Mouse (Mus musculus): Measurements from ENCODE around the gene Nbeal2.
A peak's percentile ranks its signal among the peaks of the same experiment; 100 is the strongest.

Gene Nbeal2

GRCm38 (mm10) chr9:110645219-110645618 is 8.7 kb downstream of the Nbeal2 start:
- DNase-seq = no peak

GRCm38 (mm10) chr9:110644295-110644694 is 9.7 kb downstream of the Nbeal2 start:
- no peak for DNase-seq

GRCm38 (mm10) chr9:110643787-110644186 is 10.2 kb downstream of the Nbeal2 start:
- DNase-seq = no peak

DNA sequence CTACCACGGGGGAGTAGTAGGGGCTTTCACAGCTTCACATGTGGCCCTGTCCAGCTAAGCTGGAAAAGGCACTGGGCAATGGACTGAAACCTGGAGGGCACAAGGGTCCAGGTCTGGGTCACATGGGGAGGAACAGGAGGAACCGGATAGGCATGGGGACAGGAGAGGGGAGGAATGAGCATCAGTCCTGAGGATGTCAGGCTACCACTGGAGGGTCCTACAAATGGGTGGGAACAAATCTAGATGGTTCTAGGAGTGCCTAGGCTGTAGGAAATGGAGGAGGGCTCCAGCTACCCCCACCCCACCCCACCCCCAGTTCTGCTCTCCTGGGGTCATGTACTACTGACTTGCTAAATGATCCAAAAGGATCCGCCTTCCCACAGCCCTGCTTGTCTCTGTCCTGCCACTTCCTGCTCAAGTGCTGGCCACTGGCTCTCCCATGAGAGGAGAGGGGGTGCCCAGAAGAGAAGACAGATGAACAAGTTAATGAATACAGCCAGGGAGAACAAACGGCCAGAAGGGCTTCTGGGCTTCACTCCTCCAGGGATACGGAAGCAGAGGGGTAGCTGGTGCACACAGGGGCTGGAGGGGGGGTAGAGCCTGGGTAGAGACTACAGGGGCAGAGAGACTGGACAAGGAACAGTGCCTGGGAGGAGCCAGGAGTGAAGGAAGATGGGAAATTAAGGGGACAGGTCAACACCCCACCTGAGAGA is 11.0 kb downstream of the Nbeal2 start:
- no peak for DNase-seq

DNA sequence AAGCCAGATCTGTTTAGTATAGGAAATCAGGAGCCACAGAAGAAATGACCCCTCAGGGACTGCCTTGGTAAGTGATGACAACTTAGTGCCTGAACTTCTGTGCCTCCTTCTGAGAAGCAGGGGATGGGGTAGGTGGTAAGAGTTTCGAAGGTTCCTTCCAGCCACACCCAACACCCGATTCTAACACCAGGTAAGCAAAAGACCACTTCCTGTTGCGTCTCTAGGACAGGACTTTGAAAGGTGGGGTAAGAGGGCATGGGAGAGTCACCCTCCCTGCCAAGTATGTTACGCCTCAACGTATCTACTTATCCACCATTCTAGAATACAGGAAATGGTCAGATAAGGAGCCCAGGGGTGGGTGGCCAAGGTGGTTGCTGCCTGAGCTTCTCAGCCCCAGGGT is 13.0 kb downstream of the Nbeal2 start:
- no peak for DNase-seq

DNA sequence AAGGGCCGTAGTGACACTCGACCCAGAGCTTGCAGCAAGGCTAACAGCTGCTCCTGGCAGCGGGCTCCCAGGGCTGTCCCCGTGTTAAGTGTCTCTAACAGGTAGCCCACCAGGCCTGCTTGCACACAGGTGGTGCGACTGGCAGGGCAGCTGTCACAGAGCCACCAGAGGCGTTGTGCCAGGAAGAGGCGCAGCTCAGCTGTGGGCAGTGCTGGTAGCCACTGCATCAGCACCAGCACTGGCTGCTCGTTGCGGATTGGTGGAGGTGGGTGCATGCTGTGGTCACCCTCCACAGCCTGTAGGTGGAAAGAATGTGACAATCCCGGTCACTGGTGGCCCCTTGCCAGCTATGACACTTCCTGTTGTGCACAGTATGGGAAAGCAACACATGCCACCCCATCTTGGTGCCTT is 15.3 kb downstream of the Nbeal2 start:
- DNase-seq = peak; percentile 62 to 67

DNA sequence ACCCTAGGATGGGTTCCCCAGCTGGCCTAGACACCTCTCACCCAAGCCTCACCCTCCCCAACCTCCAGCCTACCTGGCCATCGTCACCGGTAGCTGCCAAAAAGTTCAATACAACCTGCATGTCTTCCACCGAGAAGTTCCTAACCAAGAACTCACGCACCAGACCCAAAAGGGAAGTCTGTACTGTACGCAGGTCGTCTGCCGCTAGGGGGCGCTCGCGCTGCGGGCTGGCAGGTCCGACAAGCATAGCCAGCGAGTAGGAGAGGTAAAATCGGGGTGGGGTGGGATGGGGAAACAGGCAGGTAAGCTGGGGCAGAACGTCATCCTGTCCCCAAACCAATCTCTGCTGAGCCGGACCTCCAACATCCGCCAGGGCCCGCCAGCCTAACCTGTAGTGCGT is 18.7 kb downstream of the Nbeal2 start:
- peak; percentile 90 to 97 for DNase-seq

GRCm38 (mm10) chr9:110633882-110634281 is 20.1 kb downstream of the Nbeal2 start:
- DNase-seq = no peak

GRCm38 (mm10) chr9:110632671-110633070 is 21.3 kb downstream of the Nbeal2 start:
- no peak for DNase-seq

- peak in 1 of 2 experiments; percentile 44 for DNase-seq
Observed at GRCm38 (mm10) chr9:110631651-110632275, 22.2 kb downstream of the Nbeal2 start.

DNA sequence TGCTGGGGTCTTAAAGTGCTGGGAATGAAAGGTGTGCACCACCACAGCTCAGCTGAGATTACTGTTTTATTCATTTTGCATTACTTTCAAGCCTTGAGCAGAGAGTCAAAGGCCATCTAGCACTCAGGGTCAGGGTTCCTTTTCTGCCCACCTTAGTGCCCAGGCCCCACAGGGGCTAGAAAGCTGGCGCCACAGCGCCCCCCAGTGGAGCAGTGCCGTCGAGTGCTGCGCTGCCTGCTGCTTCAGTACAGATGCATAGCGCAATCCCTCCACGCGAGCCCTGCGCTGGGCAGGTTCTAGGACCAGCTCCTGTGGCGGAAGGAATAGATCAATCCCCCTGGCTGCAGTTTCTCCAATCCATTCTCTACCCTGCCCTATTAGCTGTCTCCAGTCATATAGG is 22.8 kb downstream of the Nbeal2 start:
- DNase-seq = peak; percentile 63 to 80

DNA sequence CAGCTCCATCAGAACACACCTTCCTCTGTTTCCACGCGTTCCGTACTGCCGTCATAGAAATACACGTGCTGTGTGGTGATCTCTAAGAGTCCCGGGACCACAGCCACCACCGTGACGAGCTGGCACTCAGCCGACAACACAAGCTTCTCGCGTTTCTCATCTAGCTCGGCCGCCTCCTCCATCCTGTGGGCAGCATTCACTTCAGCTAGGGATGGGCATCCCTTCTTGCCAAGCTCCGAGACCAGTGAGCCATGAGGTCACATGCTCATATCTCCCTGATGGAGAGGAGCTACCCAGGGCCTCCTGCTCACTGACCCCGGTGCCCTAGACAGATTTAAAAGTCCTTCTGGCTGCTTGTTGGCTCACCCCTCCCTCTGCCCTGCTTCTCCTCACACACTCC is 23.8 kb downstream of the Nbeal2 start:
- DNase-seq = peak in 1 of 2 experiments; percentile 41

DNA sequence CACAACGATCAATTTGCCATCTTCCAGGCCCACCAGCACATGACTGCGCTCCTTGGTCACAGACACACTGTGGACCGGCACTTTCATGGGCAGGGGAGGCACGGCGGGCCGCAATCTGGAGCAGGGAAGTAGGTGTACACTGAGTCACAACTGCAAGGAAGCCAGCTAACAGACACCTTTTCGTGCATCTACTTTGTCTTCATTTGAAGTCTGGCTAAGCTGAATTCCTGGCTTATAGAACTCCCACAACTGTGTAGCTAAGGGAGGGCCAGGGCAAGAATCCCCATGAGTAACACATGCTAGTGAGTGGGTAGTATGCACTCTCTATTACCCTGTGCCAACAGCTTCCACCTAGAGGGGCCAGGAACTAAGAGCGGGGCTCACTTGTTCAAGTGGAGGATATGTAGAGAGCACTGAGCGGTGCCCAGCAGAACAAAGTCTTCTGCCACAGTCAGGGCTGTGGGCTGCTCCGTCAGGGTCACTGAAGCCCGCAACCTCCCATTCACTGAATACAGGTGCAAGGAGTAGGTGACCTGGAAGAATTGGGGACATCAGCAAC is 28.5 kb downstream of the Nbeal2 start:
- no peak for DNase-seq

GRCm38 (mm10) chr9:110624361-110625166 is 29.4 kb downstream of the Nbeal2 start, which contains the start of gene Nradd:
Gene Nradd, minus strand, starts transcription at chr9:110624452.
- peak; percentile 91 to 95 for DNase-seq

- no peak for DNase-seq
Observed at GRCm38 (mm10) chr9:110623416-110624195, 30.4 kb downstream of the Nbeal2 start.

- DNase-seq = no peak
Observed at GRCm38 (mm10) chr9:110622621-110623219, 31.2 kb downstream of the Nbeal2 start.

GRCm38 (mm10) chr9:110620685-110621084 is 33.3 kb downstream of the Nbeal2 start:
- no peak for DNase-seq

DNA sequence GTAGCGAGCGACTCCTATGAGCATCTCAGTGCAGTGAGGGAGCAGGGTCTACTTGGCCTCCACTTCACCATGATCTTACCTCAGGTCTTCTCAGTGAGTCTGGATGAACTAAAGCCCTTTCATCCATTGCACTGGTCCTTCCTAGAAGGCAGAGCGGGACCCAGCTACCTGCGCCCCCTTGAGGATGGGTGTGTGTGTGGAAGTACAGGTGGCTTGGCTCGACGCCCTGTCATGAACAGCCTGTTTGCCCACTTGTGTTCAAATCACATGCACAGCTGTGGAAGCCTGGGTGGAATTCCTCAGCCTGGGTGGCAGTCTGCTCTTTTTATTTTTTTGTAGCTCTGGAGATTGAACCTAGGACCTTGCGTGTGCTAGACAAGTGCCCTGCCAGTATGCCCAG is 33.8 kb downstream of the Nbeal2 start:
- DNase-seq = peak in 1 of 2 experiments; percentile 34

DNA sequence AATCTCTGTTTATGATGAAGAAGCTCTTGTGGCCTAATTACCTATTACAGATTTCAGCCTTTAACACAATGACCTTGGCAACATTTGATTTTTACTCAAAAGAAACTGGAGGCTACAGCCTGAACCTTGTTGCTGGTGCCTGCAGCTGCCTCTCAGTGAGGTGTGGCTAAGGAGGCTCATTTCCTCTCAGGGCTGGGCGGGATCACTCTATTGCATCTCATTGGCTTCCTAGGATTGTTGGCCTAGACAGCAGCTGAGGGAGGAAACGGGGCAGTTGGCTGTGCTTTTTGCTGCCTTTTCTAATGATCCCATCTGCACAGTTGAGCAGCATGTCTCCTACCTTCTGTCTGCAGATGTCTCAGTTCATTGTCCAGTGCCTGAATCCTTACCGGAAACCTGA is 36.9 kb downstream of the Nbeal2 start:
- DNase-seq = no peak

DNA sequence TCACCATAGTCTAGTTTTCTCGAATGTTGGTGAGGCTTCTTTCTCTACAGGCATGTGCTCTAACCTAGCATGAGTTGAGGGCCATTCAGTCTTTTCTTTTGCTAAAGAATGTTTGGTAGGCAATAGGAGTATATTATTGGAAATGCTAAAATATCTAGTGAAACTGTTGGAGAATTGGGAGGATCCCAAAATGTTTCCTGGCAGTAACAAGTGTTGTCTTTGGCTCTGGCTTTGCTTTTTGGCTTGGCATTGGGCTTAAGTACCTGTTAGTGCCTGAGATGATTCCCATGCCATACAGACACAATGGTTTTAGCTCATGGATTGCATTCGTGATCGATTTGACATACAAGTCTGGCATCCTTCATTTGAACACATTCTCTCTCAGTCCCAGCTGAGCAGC is 42.5 kb downstream of the Nbeal2 start:
- DNase-seq = no peak

DNA sequence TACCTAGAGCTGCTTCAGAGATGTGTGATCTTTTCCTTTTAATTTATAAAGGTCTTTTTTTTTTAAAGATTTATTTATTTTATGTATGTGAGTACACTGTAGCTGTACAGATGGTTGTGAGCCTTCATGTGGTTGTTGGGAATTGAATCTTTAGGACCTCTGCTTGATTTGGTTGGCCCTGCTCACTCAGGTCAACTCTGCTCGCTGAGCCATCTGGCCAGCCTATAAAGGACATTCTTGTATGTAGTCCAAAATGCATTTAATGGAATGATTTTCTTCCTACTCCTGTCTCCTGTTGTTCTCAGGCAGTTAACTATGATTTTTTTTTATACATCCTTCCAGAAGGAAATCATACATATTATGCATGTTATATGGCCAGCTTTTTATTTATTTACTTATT is 70.4 kb downstream of the Nbeal2 start:
- DNase-seq = peak; percentile 29 to 50

DNA sequence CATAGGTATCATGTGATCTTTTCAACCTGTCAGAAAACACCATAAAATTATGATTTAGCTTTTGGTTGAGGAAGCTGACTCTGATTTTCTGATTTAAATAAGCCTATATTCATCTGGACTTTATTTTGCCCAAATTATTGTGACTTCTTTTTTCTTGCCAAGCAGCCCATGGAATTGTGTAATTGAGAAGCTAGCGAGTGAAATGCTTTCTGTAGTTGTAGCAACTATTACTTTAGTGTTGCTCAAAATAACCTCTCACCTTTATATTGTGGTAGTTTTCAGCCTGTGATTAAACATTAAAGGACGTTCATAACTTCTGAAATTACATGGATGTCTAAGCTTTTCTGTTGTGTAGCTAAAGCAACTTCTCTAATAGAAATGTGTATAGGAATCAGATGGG is 71.8 kb downstream of the Nbeal2 start:
- DNase-seq = no peak

All from cerebellum, postnatal 25 days (tissue).